Mouse (Mus musculus) stomach, postnatal 0 days (tissue): Measurements from ENCODE around the gene Mapk1. TPM values are rescaled to one million over a fixed set of nuclear protein-coding genes. Genes with fewer than 3 reads are reported as not detected.

Source experiments
- ATAC-seq: fragments of 200-750 bp; cut with Nextera tagmentation; 2 replicates; pipeline ENCODE4 v1.8.0; 2017; ENCODE audit not compliant: low FRiP score, low TSS enrichment
- DNase-seq: peaks from one replicate; pipeline ENCODE4 v3.0.0-alpha.2; 2016; ENCODE audit warnings: low spot score
- H3K27ac ChIP-seq: fragments of 300-500 bp; sonication (generic); replicated peaks from 2 replicates; pipeline ENCODE4 v1.5.1; 2014; ENCODE audit warnings: mild to moderate bottlenecking, control low read depth
- H3K27me3 ChIP-seq: fragments of 300-500 bp; sonication (generic); 2 replicates; pipeline ENCODE4 v1.6.1; 2014; ENCODE audit warnings: low read length; ENCODE audit not compliant: control insufficient read depth, insufficient read depth
- H3K36me3 ChIP-seq: fragments of 300-500 bp; sonication (generic); 2 replicates; pipeline ENCODE4 v1.6.1; 2014; ENCODE audit warnings: low read length, mixed read lengths; ENCODE audit not compliant: control insufficient read depth, insufficient read depth
- H3K4me1 ChIP-seq: fragments of 300-500 bp; sonication (generic); replicated peaks from 2 replicates; pipeline ENCODE4 v1.6.1; 2014; ENCODE audit warnings: antibody characterized with exemption; ENCODE audit not compliant: control insufficient read depth, insufficient read depth
- H3K4me2 ChIP-seq: fragments of 300-500 bp; sonication (generic); replicated peaks from 2 replicates; pipeline ENCODE4 v1.6.1; 2014; ENCODE audit warnings: low read depth, mild to moderate bottlenecking, control low read depth, moderate library complexity
- H3K4me3 ChIP-seq: fragments of 300-500 bp; sonication (generic); 2 replicates; pipeline ENCODE4 v1.5.1; 2014; ENCODE audit warnings: low read depth, low read length, control low read depth
- H3K9ac ChIP-seq: fragments of 300-500 bp; sonication (generic); 2 replicates; pipeline ENCODE4 v1.6.1; 2014; ENCODE audit warnings: mild to moderate bottlenecking, low read length, control low read depth, mixed read lengths
- H3K9me3 ChIP-seq: fragments of 300-500 bp; sonication (generic); 2 replicates; pipeline ENCODE4 v1.6.1; 2016; ENCODE audit warnings: low read length; ENCODE audit not compliant: control insufficient read depth
- CTCF ChIP-seq: IDR thresholded peaks from 2 replicates; pipeline ENCODE4 v1.5.1; 2016; ENCODE audit warnings: antibody characterized with exemption, low read depth, mild to moderate bottlenecking, moderate library complexity
- EP300 ChIP-seq: optimal IDR thresholded peaks from 2 replicates; pipeline ENCODE3; 2016; ENCODE audit warnings: antibody characterized with exemption
- WGBS: fragments of 180-500 bp; shearing (Covaris S2); extraction: QIAGEN DNeasy Blood & Tissue Kit; methylation state at CpG from one replicate; pipeline ENCODE4 v1.1.7; 2014; 5-methylcytosine and 5-hydroxymethylcytosine counted together
- polyA plus RNA-seq: library from polyadenylated mRNA; unstranded; fragments of >200 nt; fragmentation: Nextera tagmentation; extraction: Ambion mirVana; gene quantifications from 2 replicates; pipeline ENCODE4 v1.2.1, GENCODE M21; 2015

Mapk1 gene
- 92.7 and 93.2 TPM in 2 replicates for polyA plus RNA-seq

DNA sequence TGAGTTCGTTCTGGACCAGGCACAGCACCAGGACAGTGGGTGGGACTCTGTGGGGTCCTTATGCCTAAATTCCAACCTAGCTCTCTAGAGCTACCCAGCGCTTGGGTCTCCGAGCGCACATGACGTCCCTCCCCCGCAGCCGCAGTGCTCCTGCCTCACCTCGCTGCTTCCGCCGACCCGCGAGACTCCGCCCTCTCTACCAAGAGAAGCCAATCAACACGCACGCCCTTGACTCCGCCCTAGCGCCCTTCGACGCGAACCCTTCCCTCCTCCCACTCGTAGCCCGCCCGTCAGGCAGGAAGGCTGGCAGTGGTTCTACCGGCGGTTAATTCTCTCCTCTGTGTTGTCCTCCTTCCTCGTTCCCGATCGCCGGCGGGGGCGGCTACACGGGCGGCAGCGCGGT lies at the start of gene Mapk1:
Gene Mapk1, plus strand, starts transcription at position 252 of the 403 bp plus-strand sequence.
- 0% methylated on average over 26 of the region's 35 CpGs for WGBS
- peak; percentile 97 for DNase-seq
- H3K4me1 ChIP-seq, result no peaks in the 10 kb centered on the region

DNA sequence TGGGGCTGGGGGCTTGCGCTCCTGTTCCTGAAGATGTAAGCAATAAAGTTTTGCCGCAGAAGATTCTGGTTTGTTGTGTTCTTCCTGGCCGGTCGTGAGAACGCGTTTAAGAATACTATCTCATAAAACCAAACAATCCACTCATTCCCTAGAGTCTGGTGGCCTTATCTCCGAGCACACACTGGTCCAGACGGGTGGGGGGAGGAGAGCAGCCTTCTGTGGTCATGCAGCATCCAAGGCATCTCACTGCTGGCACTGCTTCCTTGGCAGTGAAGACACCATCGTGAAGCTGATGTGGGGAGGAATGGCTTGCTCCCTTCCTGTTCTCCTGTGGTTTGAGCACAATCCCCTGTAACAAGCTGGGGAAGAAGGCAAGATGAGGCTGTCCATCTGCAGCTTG lies 43.6 kb upstream of the Mapk1 start:
- H3K9ac ChIP-seq, result no peak overlapping the region
- ATAC-seq (no peak), DNase-seq (no peak)
- no peaks in the 10 kb centered on the region for H3K9me3 ChIP-seq
- no peak overlapping the region for H3K4me2 ChIP-seq
- 92% methylated on average over 9 of the region's 9 CpGs for WGBS
- no peaks in the 10 kb centered on the region for H3K36me3 ChIP-seq
- H3K27ac ChIP-seq, result no peak overlapping the region
- TF ChIP-seq CTCF (no peak), EP300 (no peak)
- H3K4me3 ChIP-seq, result no peak overlapping the region
- H3K27me3 ChIP-seq, result no peaks in the 10 kb centered on the region
- H3K4me1 ChIP-seq, result no peaks in the 10 kb centered on the region

More for the DNA sequence above, at the start of gene Mapk1:
- Histone ChIP-seq H3K4me3 (peak within 1 kb of the TSS; percentile 98), H3K27me3 (no peaks in the 10 kb centered on the region), H3K36me3 (no peaks in the 10 kb centered on the region), H3K4me2 (peak within 1 kb of the TSS; percentile 81), H3K9ac (peak within 1 kb of the TSS; percentile 96), H3K9me3 (no peaks in the 10 kb centered on the region), H3K27ac (peak within 1 kb of the TSS; percentile 97)
- TF ChIP-seq CTCF (no peak), EP300 (no peak)
- ATAC-seq, result peak; percentile 99

DNA sequence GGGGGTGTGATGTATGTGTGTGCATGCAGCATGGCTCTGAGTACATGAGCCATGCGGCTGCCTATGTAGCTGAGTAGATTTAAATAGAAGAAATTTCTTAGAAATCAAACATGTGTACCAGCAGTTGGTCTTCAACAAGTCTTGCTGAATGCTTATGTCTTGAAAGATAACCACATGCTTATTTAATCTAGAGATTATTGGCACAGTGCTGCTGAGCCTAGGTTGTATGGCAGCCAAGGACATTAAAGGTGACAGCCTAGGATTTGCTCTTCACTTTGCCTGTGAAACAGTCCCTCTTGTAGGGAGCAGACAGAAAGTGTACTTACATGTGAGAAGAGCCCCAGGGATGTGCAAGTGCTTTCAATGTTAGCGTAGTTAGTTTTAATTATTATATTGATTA lies 42.1 kb upstream of the Mapk1 start:
- Histone ChIP-seq H3K9ac (no peak overlapping the region), H3K9me3 (no peaks in the 10 kb centered on the region), H3K4me1 (no peaks in the 10 kb centered on the region), H3K27ac (no peak overlapping the region), H3K27me3 (no peaks in the 10 kb centered on the region), H3K4me3 (no peak overlapping the region), H3K4me2 (no peak overlapping the region), H3K36me3 (no peaks in the 10 kb centered on the region)
- ATAC-seq (no peak), DNase-seq (no peak)
- TF ChIP-seq EP300 (no peak), CTCF (no peak)
- WGBS, result 88% methylated on average over 2 of the region's 2 CpGs

GRCm38 (mm10) chr16:16958575-16958974 lies 24.6 kb upstream of the Mapk1 start:
- no peak for DNase-seq
- no peak for ATAC-seq
- H3K9me3 ChIP-seq, result no peaks in the 10 kb centered on the region
- no peaks in the 10 kb centered on the region for H3K27me3 ChIP-seq
- no peak overlapping the region for H3K4me3 ChIP-seq
- no peak overlapping the region for H3K9ac ChIP-seq
- H3K4me2 ChIP-seq, result no peak overlapping the region
- WGBS, result 19% methylated on average over 2 of the region's 5 CpGs
- no peak overlapping the region for H3K27ac ChIP-seq
- H3K4me1 ChIP-seq, result no peaks in the 10 kb centered on the region
- TF ChIP-seq EP300 (no peak), CTCF (no peak)
- no peaks in the 10 kb centered on the region for H3K36me3 ChIP-seq

GRCm38 (mm10) chr16:16959907-16960306 lies 23.3 kb upstream of the Mapk1 start:
- DNase-seq, result no peak

GRCm38 (mm10) chr16:16965149-16965548 lies 18.0 kb upstream of the Mapk1 start:
- Histone ChIP-seq H3K9ac (no peak overlapping the region), H3K4me1 (no peaks in the 10 kb centered on the region), H3K36me3 (no peaks in the 10 kb centered on the region), H3K27me3 (no peaks in the 10 kb centered on the region), H3K9me3 (no peaks in the 10 kb centered on the region), H3K4me2 (no peak overlapping the region), H3K27ac (no peak overlapping the region), H3K4me3 (no peak overlapping the region)
- no peak for TF ChIP-seq EP300
- TF ChIP-seq CTCF, result no peak
- 47% methylated on average over 1 of the region's 1 CpGs for WGBS
- DNase-seq (no peak), ATAC-seq (no peak)

More at GRCm38 (mm10) chr16:16959907-16960306, 23.3 kb upstream of the Mapk1 start:
- no peaks in the 10 kb centered on the region for H3K36me3 ChIP-seq
- no peak overlapping the region for H3K4me2 ChIP-seq
- no peak overlapping the region for H3K27ac ChIP-seq
- no peaks in the 10 kb centered on the region for H3K4me1 ChIP-seq
- no peak for ATAC-seq
- H3K27me3 ChIP-seq, result no peaks in the 10 kb centered on the region
- H3K4me3 ChIP-seq, result no peak overlapping the region
- no peak for TF ChIP-seq CTCF
- no peak for TF ChIP-seq EP300
- no peaks in the 10 kb centered on the region for H3K9me3 ChIP-seq
- 89% methylated on average over 6 of the region's 6 CpGs for WGBS
- no peak overlapping the region for H3K9ac ChIP-seq
